Mouse (Mus musculus) heart, adult 2 months (tissue): ENCODE results near the gene Prss33. TPM values are rescaled to one million over a fixed set of nuclear protein-coding genes. Genes with fewer than 3 reads are reported as not detected.

Experiments used
- DNase-seq, 2 experiments: peaks; one replicate each; pipeline ENCODE4 v3.0.0; 2021
- H3K27ac ChIP-seq: fragments of 200-600 bp; 2 replicates; pipeline ENCODE4 v1.8.1; 2022
- H3K27me3 ChIP-seq: fragments of 200-500 bp; 2 replicates; pipeline ENCODE4 v1.6.1; 2012; ENCODE audit warnings: mild to moderate bottlenecking, low read length, inconsistent platforms, mixed read lengths; ENCODE audit not compliant: control insufficient read depth, insufficient read depth
- H3K36me3 ChIP-seq: fragments of 200-500 bp; 2 replicates; pipeline ENCODE4 v1.6.1; 2012; ENCODE audit warnings: low read length, inconsistent platforms; ENCODE audit not compliant: control insufficient read depth, insufficient read depth
- H3K4me1 ChIP-seq: fragments of 200-500 bp; 2 replicates; pipeline ENCODE4 v1.6.1; 2011; ENCODE audit warnings: low read length; ENCODE audit not compliant: control insufficient read depth, insufficient read depth
- H3K4me3 ChIP-seq: fragments of 200-600 bp; 2 replicates; pipeline ENCODE4 v1.8.1; 2022
- H3K79me2 ChIP-seq: fragments of 200-500 bp; replicated peaks from 2 replicates; pipeline ENCODE4 v1.6.1; 2012; ENCODE audit warnings: mild to moderate bottlenecking, inconsistent platforms, low read length, moderate library complexity, mixed read lengths; ENCODE audit not compliant: control insufficient read depth, insufficient read depth
- H3K9ac ChIP-seq: fragments of 200-500 bp; 2 replicates; pipeline ENCODE4 v1.6.1; 2012; ENCODE audit warnings: low read depth, mild to moderate bottlenecking, control low read depth, inconsistent platforms, low read length, mixed read lengths
- CTCF ChIP-seq: fragments of 200-600 bp; IDR thresholded peaks from 2 replicates; pipeline ENCODE4 v1.8.1; 2022; ENCODE audit warnings: antibody characterized with exemption, mild to moderate bottlenecking, moderate library complexity
- EP300 ChIP-seq: fragments of 200-500 bp; IDR thresholded peaks from 2 replicates; pipeline ENCODE4 v1.6.1; 2011; ENCODE audit warnings: low read depth, low read length, control low read depth; ENCODE audit not compliant: insufficient read depth
- POLR2A ChIP-seq: fragments of 200-500 bp; IDR thresholded peaks from 2 replicates; pipeline ENCODE4 v1.6.1; 2011; ENCODE audit warnings: mild to moderate bottlenecking, low read depth, low read length, control low read depth; ENCODE audit not compliant: insufficient read depth
- WGBS: fragments of 180-500 bp; shearing (Covaris S2); methylation state at CpG from one replicate; pipeline ENCODE4 v1.1.7; 2018; 5-methylcytosine and 5-hydroxymethylcytosine counted together
- intact Hi-C: fragments of 180-260 bp; cut with DNase I; formaldehyde crosslinking; loops from one replicate; pipeline ENCODE4 v1.15.1; 2025
- polyA plus RNA-seq: library from polyadenylated mRNA; depleted of rRNA; stranded (reverse); fragments of >200 nt; gene quantifications from 2 replicates; pipeline ENCODE4 v1.2.3, GENCODE M21; 2012
- total RNA-seq, 2 experiments: library from RNA; stranded (reverse); gene quantifications; 2 replicates each; pipeline ENCODE4 v1.2.3; 2021

The Prss33 gene
- total and polyA plus RNA-seq, 3 experiments = not detected

DNA sequence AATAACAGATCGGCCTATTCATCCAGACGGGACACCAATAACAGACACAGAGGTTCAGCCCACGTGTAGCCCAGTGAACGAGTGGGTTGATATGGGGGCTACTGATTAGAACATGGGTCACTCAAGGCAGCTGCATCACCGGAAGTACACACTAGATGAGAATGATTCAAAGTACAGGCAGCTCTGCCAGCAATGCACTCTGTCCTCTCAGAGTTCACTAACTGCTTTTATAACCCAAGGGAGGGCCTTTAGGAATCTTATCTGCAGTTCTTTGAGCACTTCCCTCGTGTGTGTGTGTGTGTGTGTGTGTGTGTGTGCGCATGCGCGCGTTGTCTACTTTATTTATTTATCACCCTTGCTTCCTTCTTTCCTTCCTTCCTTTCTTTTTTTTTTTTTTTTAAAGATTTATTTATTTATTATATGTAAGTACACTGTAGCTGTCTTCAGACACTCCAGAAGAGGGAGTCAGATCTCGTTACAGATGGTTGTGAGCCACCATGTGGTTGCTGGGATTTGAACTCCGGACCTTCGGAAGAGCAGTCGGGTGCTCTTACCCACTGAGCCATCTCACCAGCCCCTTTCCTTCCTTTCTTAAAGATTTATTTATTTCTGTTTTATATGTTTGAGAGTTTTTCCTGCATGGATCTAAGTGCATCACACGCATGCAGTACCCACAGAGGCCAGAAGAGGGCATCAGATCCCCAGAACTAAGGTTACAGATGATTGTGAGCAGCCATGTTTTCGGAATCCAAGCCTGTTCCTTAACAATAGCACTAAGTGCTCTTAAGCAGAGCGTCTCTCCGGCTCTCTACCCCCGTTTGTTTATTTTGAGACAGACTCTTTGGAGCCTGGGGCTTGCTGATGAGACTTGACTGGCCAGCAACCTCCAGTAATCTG is 15.2 kb upstream of the Prss33 start:
- H3K36me3 ChIP-seq = no peaks in the 10 kb centered on the region
- H3K4me3 ChIP-seq = no peak overlapping the region
- 34% methylated on average over 18 of the region's 19 CpGs for WGBS
- intact Hi-C loops = no loop called here
- DNase-seq = peak; percentile 28 to 72
- H3K27me3 ChIP-seq = no peaks in the 10 kb centered on the region
- H3K4me1 ChIP-seq = no peaks in the 10 kb centered on the region
- no peak overlapping the region for H3K9ac ChIP-seq
- H3K79me2 ChIP-seq = no peaks in the 10 kb centered on the region
- no peak overlapping the region for H3K27ac ChIP-seq
- TF ChIP-seq EP300 (no peak), CTCF (peak; percentile 79)

DNA sequence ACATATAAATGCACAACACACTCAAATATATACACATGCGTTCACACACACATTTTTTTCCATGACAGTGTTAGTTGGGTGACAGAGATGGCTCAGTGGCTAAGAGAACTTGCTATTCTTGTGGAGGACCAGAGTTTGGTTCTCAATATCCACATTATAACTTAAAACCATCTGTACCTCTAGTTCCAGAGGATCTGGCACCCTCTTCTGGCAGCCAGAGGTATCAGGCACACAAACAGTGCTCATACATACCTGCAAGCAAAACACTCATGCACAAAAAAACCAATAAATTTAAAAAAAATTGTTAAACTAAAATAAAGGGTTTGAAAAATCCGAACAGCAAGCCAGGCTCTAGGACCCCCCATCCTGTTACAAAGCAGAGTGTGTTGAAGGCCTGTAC is 14.2 kb upstream of the Prss33 start:
- no peak overlapping the region for H3K4me3 ChIP-seq
- 76% methylated on average over 2 of the region's 2 CpGs for WGBS
- intact Hi-C loops = no loop called here
- no peaks in the 10 kb centered on the region for H3K27me3 ChIP-seq
- no peaks in the 10 kb centered on the region for H3K36me3 ChIP-seq
- H3K9ac ChIP-seq = no peak overlapping the region
- H3K27ac ChIP-seq = no peak overlapping the region
- no peaks in the 10 kb centered on the region for H3K4me1 ChIP-seq
- H3K79me2 ChIP-seq = no peaks in the 10 kb centered on the region
- no peak for DNase-seq
- no peak for TF ChIP-seq EP300
- TF ChIP-seq CTCF = peak; percentile 43

DNA sequence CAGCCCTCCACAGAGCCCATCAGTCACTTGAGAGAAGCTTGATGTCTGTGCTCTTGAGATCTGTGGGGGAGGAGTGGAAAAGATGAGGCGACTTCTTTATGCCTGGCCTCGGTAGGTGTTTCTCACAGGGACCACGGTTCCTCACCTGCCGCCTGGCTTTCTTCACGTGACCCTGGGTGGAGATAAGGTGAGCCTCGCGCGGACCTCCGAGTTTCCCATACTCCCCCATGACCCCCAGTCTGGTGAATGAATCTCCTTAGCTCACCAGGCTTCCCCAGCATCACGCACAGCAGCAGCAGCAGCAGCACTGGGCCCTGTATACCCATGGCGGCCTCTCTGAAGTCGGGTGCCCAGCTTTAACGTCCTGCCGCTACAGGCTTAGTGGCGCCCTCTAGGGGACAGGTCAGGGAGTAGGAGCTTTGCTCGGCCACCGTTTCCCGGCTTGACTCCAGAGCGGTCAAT is 8.0 kb upstream of the Prss33 start, which contains the start of the genes Prss32 and Prss41:
Gene Prss32 (plus strand): TSS at position 44 of the 462 bp plus-strand sequence.
Gene Prss41 (minus strand): TSS at position 361 of the 462 bp plus-strand sequence.
- H3K9ac ChIP-seq = no peak within 1 kb of the TSS
- WGBS = 23% methylated on average over 19 of the region's 19 CpGs
- no peak within 1 kb of the TSS for H3K27ac ChIP-seq
- no peak within 1 kb of the TSS for H3K4me3 ChIP-seq
- intact Hi-C loops = loop anchor here (2.0 kb wide), 2 partner anchors 69 to 95 kb away; no protein-coding TSS in a partner anchor
- peak; percentile 42 to 46 for DNase-seq
- H3K79me2 ChIP-seq = no peaks in the 10 kb centered on the region
- H3K4me1 ChIP-seq = no peaks in the 10 kb centered on the region
- TF ChIP-seq POLR2A (no peak), CTCF (peak; percentile 76)
- H3K36me3 ChIP-seq = no peaks in the 10 kb centered on the region
- H3K27me3 ChIP-seq = no peaks in the 10 kb centered on the region; the same call in 1 of the 2 replicates

DNA sequence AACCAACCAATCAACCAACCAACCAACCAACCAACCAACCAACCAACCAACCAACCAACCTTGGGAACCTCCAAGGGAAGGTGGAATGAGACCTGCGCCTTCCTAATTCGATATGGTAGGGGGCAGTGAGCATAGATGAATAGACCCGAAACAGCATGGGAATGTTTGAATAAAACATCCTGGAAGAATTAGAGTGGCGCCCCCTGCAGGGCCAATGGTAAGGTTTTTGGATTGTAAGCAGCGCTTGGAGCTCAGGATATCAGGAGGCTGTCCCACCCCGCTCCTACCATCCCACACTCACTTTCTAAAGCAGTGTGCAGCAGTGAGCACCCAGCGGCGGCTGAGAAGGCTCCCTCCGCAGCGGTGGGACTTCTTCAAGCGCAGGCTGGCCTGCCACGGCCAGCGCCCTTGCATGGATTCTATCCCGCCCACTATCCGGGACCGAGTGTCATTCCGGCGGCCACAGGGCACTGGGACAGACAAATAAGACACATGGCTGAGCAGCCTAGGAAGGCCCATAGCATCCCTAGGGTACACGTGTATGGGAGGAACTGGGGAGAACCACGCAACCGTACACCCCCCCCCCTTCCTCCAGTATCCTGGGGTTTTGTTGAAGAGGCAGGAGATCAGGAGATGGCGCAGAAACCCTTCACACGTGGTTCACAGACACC is 7.4 kb upstream of the Prss33 start:
- intact Hi-C loops = loop anchor here (2.0 kb wide), 1 partner anchor 68 kb away; no protein-coding TSS in a partner anchor
- H3K4me3 ChIP-seq = no peak overlapping the region

DNA sequence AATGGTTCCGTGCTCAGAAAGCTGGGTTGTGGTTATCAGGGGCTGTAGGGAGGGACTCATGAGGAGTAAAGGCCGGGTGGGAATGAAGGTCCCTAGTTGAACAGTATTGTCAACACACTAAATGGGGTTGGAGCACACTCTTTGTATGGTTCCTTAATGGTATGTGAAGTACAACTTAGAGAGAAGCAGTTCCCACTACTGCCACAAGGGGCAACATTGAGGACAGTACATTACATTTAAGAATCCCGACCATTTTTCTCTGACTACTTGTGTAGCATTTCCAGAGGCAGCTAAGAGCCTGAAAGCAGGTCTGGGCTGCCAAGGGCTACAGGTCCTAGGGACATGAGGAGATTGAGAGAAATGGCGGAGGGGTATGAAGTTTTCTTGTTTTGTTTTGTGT is 5.3 kb upstream of the Prss33 start:
- WGBS = 31% methylated on average over 4 of the region's 4 CpGs
- H3K27ac ChIP-seq = no peak overlapping the region
- no peaks in the 10 kb centered on the region for H3K4me1 ChIP-seq
- H3K9ac ChIP-seq = no peak overlapping the region
- H3K79me2 ChIP-seq = no peaks in the 10 kb centered on the region
- H3K27me3 ChIP-seq = no peaks in the 10 kb centered on the region; the same call in 1 of the 2 replicates
- no peak overlapping the region for H3K4me3 ChIP-seq
- no peaks in the 10 kb centered on the region for H3K36me3 ChIP-seq
- intact Hi-C loops = no loop called here
- peak; percentile 28 to 56 for DNase-seq
- TF ChIP-seq CTCF = peak; percentile 94
- TF ChIP-seq EP300 = no peak

More for the DNA sequence above, 7.4 kb upstream of the Prss33 start:
- WGBS = 52% methylated on average over 23 of the region's 23 CpGs
- Histone ChIP-seq H3K27ac (no peak overlapping the region), H3K36me3 (no peaks in the 10 kb centered on the region), H3K4me1 (no peaks in the 10 kb centered on the region), H3K27me3 (no peaks in the 10 kb centered on the region; the same call in 1 of the 2 replicates), H3K9ac (no peak overlapping the region), H3K79me2 (no peaks in the 10 kb centered on the region)
- no peak for TF ChIP-seq POLR2A
- peak; percentile 36 for TF ChIP-seq CTCF
- no peak for TF ChIP-seq EP300
- DNase-seq = no peak

DNA sequence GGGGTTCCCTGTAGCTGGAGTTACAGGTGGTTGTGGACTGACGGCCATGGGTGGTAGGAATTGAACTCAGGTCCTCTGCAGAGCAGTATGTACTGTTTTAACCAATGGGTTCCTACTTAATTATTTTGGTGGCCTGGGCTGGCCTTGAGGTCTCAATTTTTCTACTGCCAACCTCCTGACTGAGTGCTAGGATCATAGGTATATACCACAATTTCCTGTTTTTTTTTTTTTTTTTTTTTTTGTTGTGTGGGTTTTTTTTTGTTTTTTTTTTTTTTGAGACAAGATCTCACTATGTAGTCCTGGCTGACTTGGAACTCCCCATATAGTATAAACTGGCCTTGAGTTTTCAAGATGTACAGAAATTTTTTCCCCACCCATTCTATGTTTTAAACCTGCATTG is 4.7 kb downstream of the Prss33 start:
- H3K4me1 ChIP-seq = no peaks in the 10 kb centered on the region
- H3K79me2 ChIP-seq = peaks cover 2% of the 10 kb centered on the region; the same call in 1 of the 2 replicates
- H3K27me3 ChIP-seq = peaks cover 1% of the 10 kb centered on the region; the same call in 1 of the 2 replicates
- no peak for TF ChIP-seq CTCF
- no peak for TF ChIP-seq POLR2A
- TF ChIP-seq EP300 = no peak
- H3K36me3 ChIP-seq = peaks cover 10% of the 10 kb centered on the region
- intact Hi-C loops = no loop called here
- WGBS = 93% methylated on average over 1 of the region's 1 CpGs
- no peak for DNase-seq
- no peak overlapping the region for H3K27ac ChIP-seq
- H3K9ac ChIP-seq = no peak overlapping the region
- no peak overlapping the region for H3K4me3 ChIP-seq
